Mouse (Mus musculus) bone marrow, adult 2 months (tissue): ENCODE measurements around the gene Man1a2. TPM values are rescaled to one million over a fixed set of nuclear protein-coding genes. Genes with fewer than 3 reads are reported as not detected.

Source experiments
- H3K27ac ChIP-seq: fragments of 200-500 bp; 2 replicates; pipeline ENCODE4 v1.5.1; 2012; ENCODE audit warnings: low read depth, mild to moderate bottlenecking, control low read depth, inconsistent platforms, low read length; ENCODE audit not compliant: control insufficient read depth, poor library complexity, insufficient read depth
- H3K4me1 ChIP-seq: fragments of 200-500 bp; 2 replicates; pipeline ENCODE4 v1.6.1; 2011; ENCODE audit warnings: low read length; ENCODE audit not compliant: control insufficient read depth, insufficient read depth
- H3K4me3 ChIP-seq: fragments of 200-500 bp; replicated peaks from 2 replicates; pipeline ENCODE3; 2011; ENCODE audit warnings: mild to moderate bottlenecking, low read depth, low read length, control low read depth; ENCODE audit not compliant: control insufficient read depth
- CTCF ChIP-seq: fragments of 200-500 bp; IDR thresholded peaks from 2 replicates; pipeline ENCODE4 v1.5.1; 2011; ENCODE audit warnings: low read length, control low read depth; ENCODE audit not compliant: control insufficient read depth, insufficient read depth
- POLR2A ChIP-seq: fragments of 200-500 bp; IDR thresholded peaks from 2 replicates; pipeline ENCODE4 v1.6.1; 2011; ENCODE audit warnings: low read depth, mild to moderate bottlenecking, control low read depth, low read length, borderline replicate concordance; ENCODE audit not compliant: control insufficient read depth
- WGBS: fragments of 180-500 bp; shearing (Covaris S2); methylation state at CpG from one replicate; pipeline ENCODE4 v1.1.7; 2018; 5-methylcytosine and 5-hydroxymethylcytosine counted together
- polyA plus RNA-seq: library from polyadenylated mRNA; stranded (reverse); fragments of >200 nt; gene quantifications from 2 replicates; pipeline ENCODE4 v1.2.4, GENCODE M21; 2011; ENCODE audit warnings: low replicate concordance; ENCODE audit not compliant: missing spikeins, insufficient read depth, insufficient read length

Man1a2 gene
- polyA plus RNA-seq, 1 experiment, result 19.5 TPM

DNA sequence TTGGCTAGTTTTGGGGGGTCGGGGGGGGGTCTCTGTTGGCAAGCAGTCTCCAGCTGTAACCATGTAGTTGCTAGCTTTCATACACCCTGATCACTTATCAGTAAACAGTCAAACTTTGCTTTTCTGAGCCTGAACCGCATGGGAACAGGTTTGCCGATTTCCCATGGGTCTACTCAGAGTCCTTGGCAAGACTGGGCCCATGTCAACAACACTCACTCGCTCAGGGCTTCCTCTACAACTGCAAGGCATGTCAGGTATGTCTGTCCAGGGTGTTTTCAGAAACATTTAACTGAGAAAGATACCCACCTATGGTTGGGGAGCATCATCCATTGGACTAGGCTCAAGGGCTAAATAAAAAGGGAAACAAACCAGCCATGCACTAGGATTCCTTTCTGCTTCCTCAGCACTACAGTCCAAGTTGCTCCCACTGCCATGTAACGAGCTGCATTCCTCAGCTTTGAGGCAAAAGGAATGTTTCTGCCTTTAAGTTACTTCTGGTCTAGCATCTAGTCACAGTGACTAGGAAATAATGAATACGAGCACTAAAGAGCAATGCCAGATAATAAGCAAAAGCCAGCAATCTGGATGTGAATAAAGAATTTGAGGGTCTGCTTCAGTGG, 6.2 kb downstream of the Man1a2 start:
- no peak overlapping the region for H3K27ac ChIP-seq
- no peak overlapping the region for H3K4me3 ChIP-seq
- TF ChIP-seq CTCF, result no peak
- no peak for TF ChIP-seq POLR2A
- H3K4me1 ChIP-seq, result peaks cover 4% of the 10 kb centered on the region; the same call in 1 of the 2 replicates
- 84% methylated on average over 6 of the region's 6 CpGs for WGBS

- 73% methylated on average over 4 of the region's 4 CpGs for WGBS
- no peaks in the 10 kb centered on the region; the same call in 1 of the 2 replicates for H3K4me1 ChIP-seq
- H3K4me3 ChIP-seq, result no peak overlapping the region
- TF ChIP-seq POLR2A, result no peak
- TF ChIP-seq CTCF, result no peak
- H3K27ac ChIP-seq, result no peak overlapping the region
Measured at GRCm38 (mm10) chr3:100675146-100675545, 10.2 kb downstream of the Man1a2 start.

GRCm38 (mm10) chr3:100670412-100670811, 14.9 kb downstream of the Man1a2 start:
- no peak overlapping the region for H3K27ac ChIP-seq
- no peaks in the 10 kb centered on the region; the same call in 1 of the 2 replicates for H3K4me1 ChIP-seq
- WGBS, result 91% methylated on average over 2 of the region's 2 CpGs
- TF ChIP-seq POLR2A (no peak), CTCF (no peak)
- H3K4me3 ChIP-seq, result no peak overlapping the region

GRCm38 (mm10) chr3:100653291-100653690, 32.0 kb downstream of the Man1a2 start:
- Histone ChIP-seq H3K4me3 (no peak overlapping the region), H3K4me1 (peaks cover 3% of the 10 kb centered on the region; the same call in 1 of the 2 replicates), H3K27ac (no peak overlapping the region)
- TF ChIP-seq CTCF (no peak), POLR2A (no peak)
- WGBS, result 90% methylated on average over 1 of the region's 1 CpGs

- Histone ChIP-seq H3K27ac (no peak overlapping the region), H3K4me1 (no peaks in the 10 kb centered on the region), H3K4me3 (no peak overlapping the region)
- TF ChIP-seq POLR2A, result no peak
- WGBS, result 88% methylated on average over 8 of the region's 8 CpGs
Measured at GRCm38 (mm10) chr3:100641581-100641980, 43.7 kb downstream of the Man1a2 start.

- no peak overlapping the region for H3K27ac ChIP-seq
- H3K4me1 ChIP-seq, result no peaks in the 10 kb centered on the region
- TF ChIP-seq CTCF (no peak), POLR2A (no peak)
- no peak overlapping the region for H3K4me3 ChIP-seq
- 60% methylated on average over 2 of the region's 2 CpGs for WGBS
Measured at GRCm38 (mm10) chr3:100636255-100636654, 49.0 kb downstream of the Man1a2 start.

GRCm38 (mm10) chr3:100634821-100635220, 50.5 kb downstream of the Man1a2 start:
- Histone ChIP-seq H3K27ac (no peak overlapping the region), H3K4me1 (no peaks in the 10 kb centered on the region), H3K4me3 (no peak overlapping the region)
- no peak for TF ChIP-seq POLR2A
- TF ChIP-seq CTCF, result no peak
- WGBS, result 82% methylated on average over 4 of the region's 4 CpGs

GRCm38 (mm10) chr3:100618511-100618910, 66.8 kb downstream of the Man1a2 start:
- H3K4me1 ChIP-seq, result no peaks in the 10 kb centered on the region
- 42% methylated on average over 4 of the region's 4 CpGs for WGBS
- no peak for TF ChIP-seq POLR2A
- TF ChIP-seq CTCF, result no peak
- H3K4me3 ChIP-seq, result no peak overlapping the region
- no peak overlapping the region for H3K27ac ChIP-seq

DNA sequence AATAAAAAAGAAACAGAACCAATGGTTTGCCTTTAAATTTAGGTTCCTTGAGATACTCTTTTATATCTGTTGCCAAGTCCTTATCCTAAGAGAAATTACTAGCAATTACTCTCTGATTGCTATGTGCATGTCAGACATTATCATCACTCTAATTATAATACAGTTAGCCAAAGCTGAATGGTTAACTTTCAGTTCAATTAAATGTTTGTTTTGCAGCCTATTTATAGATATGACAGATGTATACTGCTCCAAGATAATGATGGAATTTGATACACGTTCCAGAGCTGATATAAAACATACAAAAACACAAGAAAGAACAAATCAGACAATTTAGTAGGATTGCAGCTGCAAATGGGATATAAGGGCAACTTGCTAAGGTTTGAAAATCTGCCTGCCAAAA, 74.4 kb downstream of the Man1a2 start:
- Histone ChIP-seq H3K4me1 (no peaks in the 10 kb centered on the region), H3K4me3 (no peak overlapping the region), H3K27ac (no peak overlapping the region)
- WGBS, result 68% methylated on average over 1 of the region's 1 CpGs
- no peak for TF ChIP-seq POLR2A
- no peak for TF ChIP-seq CTCF
